Mouse (Mus musculus) right cerebral cortex, postnatal 36 days (tissue): ENCODE measurements around the gene Tmem170.
"Not testable (repeated sequence)": the region's sequence is repeated elsewhere in the genome, so short reads cannot be mapped to it uniquely, and the experiment has no call there.

Experiments used
- DNase-seq, 2 experiments: peaks; one replicate each; pipeline ENCODE4 v3.0.0; 2022; ENCODE audit warnings: low spot score in 2 of 2, mixed read lengths in 1 of 2

Gene Tmem170

DNA sequence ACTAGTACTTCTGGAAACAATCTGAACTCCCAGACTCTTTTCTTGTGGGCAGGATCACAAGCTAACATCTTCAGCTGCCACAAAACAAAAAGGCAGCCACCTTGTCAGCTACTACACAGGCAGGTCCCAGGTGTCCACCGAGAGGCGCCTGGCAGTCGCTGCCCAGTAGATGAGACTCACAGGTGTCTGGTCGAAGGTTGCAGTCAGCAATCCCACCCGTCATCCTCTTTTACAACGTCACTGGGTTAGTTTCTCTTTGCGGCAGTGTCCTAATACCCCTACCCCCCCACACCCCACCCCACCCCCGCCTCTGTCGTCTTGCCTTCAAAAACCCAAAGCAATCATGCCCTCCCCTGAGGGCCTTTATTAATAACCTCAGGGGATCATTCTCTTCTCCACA is 792 bp downstream of the Tmem170 start:
- no peak for DNase-seq

DNA sequence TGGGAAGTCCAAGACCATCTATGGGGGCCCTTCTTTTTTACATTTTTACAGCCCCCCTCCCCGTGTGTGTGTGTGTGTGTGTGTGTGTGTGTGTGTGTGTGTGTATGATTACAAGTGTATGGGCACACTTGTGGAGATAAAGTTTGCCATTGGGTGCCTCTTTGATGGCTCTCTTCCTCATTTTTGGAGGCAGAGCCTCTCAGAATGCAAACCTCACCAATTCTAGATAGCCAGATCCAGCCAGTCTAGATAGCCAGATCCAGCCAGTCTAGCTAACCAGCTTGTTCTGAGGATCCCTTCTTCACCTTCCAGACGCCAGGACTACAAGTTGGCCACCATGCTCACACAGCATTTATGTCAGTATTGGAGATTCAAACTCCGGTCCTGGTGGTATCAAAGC is 5.3 kb downstream of the Tmem170 start:
- no peak for DNase-seq

DNA sequence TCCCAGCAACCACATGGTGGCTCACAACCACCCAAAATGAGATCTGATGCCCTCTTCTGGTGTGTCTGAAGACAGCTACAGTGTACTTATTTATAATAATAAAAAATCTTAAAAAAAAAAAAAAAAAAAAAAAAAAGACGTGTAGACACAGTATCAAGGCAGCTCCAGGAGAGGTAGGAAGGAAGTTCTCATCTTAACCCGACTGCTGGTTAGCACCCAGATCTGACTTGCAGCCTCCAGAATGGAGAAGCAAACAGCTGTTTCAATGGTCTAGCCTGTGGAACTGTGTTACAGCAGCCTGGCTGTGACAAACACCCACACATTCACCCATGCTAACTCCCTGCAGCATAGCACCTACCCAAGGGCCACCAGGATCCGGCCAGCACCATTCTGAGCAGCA is 6.2 kb downstream of the Tmem170 start:
- no peak for DNase-seq

DNA sequence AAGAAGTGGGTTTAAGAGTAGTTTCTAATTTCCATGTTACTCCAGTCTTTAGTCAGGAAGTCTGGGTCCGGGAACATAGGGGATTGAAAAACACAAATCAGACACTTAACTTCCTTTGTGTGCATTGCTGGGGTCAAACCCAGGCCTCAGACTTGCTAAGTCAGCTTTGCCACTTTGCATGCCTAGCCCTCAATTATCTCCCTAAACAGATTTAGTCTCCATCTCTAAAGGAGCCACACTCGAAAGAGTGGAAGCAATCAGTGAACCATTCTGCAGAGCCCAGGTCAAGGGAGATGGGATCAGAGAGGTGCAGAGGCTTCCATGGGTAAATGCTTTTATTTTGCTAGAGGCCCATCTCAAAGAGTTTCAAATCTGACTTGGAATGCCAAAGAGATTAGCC is 7.9 kb downstream of the Tmem170 start:
- DNase-seq, result no peak

DNA sequence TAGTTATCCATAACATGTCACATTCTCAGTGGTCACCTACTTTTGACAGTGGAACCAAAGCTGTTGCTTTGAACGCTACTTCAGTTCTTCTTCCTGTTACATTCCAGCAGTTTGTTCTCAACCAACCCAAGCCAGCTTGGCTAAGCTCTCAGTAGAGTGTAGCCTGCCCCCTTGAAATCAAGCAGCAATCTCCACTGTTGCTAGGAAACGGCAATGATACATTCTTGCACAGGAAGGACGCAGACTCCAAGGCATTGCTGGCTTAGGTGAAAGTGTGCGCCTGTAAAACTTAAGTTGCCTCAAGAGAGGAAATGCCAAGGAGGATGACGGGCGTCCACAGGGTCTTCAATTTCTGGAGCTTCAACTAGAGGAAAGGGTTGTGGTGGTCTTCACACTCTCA is 10.7 kb downstream of the Tmem170 start:
- DNase-seq, result no peak

DNA sequence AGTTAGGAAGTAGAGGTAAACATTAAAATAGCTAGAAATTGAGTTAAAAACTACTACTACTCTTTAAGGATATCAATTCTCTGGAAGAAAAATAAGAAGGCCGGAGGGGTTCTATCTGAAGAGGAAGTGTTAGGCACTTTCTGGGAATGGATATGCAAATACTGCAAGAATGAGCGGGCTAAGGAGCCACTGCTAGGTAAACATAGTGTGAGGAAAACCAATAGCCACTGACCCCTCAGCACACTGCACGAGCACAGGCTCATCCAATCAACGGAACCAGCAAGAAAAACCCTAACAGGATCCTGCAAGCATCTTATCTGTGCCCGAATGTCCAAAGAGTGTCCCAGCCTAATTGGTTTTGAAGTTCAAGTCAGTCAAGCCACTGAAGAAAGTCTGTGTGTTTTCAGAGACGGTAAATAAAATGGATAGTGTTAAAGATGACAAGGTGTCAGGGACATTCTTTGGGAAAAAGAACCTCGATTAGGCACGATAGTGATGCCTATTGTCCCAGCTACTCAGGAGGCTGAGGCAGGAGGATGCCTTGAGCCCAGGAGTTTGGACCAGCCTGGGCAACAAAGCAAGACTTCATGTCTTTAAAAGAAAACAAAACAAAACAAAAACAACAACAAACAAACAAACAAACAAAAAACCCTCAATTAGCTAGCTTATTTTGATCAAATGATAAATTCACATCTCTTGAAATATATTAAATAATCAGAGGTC is 11.3 kb downstream of the Tmem170 start:
- DNase-seq, result no peak

DNA sequence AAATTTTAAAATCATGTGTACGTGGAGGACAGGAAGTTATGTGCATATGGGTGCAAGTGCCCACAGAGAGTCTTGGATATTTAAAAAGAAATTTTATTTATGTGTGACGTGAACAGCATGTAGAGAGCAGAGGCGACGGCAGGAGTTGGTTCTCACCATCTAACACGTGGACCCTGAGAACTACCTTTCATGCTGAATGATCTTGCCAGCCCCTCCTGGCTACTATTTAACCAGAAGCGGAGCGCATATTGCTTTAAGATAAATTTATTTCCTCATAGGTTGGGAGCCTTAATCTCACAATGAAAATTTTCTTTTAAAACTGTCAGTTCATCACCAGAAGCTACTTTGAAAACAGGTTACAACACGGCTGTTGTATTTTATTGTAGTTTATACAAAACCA is 11.9 kb downstream of the Tmem170 start:
- DNase-seq, result no peak

DNA sequence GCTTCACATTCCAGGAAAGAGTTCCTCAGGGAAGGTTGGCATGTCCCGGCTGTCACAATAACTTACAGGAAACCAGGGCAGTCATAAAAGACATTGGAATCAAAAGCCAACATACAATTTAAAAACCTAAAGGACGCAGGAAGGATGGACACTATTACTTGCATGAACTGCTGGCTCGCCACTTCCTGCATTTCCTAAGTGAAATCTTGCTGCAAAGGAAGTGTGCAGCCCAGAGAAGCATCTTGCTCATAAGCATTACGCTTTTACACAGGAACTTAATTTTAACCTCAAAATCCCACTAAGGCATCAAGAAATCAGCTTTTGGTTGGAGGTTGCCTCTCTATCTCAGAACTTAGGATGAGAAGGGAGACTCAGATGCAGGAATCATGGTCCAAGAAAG is 13.3 kb downstream of the Tmem170 start:
- DNase-seq, result no peak

DNA sequence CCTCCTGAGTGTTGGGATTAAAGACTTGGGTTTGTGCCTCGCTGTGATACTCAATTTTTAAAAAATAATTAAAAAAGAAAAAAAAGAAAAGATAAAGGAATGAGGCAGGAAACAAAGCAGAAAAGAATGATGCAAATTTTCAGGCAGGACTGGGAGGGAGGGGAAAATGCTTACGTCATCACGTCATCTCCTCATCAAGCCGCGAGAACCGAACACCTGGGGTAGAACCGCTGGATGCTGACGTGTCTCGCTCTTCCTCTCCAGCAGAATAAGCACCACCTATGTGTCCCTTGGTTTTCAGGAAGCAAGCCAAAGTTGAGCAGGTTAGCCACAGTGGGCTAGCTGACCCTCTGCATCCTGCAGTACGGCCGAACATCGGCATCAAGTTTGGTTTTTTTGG is 20.6 kb downstream of the Tmem170 start:
- DNase-seq, result no peak

DNA sequence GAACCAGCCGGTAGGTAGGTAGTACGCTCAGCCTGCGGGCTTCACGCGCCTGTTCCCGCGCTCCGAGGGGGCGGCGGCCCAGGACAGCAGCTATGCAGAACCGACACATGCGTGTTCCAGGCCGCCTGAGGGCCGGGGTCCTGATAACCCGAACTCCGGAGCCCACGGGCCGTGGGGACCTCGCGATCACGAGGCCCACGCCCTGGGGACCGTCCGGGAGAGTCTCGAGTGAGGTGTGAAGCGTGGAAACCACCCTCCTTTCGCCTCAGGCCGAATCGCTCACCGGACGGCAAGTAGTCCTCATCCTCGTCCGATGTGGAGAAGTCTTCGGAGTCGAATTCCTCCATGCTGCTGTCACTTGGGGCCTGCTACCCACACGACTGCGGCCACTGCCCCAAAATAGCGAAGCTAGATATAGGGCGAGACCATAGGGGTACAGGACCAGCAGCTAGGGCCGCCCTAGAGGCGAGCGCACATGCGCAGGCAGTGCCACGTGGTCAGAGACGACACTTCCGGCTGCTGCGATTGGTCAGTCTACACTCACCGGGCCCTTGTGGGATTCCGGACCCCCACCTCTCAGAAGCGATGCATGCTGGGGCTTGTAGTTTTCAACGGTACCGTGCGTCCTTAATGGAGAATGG is 22.6 kb downstream of the Tmem170 start, which contains the start of gene Cfdp1:
Gene Cfdp1 (minus strand): TSS at position 431 of the 641 bp plus-strand sequence.
- DNase-seq, result peak; percentile 97 to 98

DNA sequence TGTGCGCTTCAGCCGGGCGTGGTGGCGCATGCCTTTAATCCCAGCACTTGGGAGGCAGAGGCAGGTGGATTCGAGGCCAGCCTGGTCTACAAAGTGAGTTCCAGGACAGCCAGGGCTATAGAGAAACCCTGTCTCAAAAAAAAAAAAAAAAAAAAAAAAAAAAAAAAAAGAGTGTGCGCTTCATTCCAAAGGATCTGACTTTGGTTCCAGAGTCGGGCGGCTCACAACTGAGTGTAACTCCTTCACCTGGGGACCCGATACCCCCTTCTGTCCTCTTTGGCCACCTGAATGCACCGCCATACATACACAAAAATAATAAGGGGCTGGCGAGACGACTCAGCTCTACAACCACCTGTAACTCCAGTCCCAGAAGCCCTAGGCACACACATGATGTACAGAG is 23.3 kb downstream of the Tmem170 start:
- DNase-seq, result not testable (repeated sequence)

DNA sequence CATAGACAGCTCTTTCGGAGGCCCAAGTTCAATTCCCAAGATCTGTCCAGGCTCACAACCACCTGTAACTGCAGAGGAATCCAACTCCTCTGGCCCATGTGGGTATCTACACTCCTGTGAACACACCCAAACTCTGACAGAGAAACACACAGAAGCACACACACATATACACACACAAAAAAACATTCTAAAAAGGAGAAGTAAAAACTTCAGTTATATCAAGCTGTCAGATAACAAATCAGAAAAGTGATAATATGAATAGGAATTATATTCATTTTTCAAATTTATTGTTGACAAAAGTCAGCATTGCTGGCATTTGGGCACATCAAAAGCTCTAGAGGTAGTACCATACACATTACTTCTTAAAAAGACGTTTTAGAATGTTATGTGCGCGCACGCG is 29.8 kb downstream of the Tmem170 start:
- no peak for DNase-seq

DNA sequence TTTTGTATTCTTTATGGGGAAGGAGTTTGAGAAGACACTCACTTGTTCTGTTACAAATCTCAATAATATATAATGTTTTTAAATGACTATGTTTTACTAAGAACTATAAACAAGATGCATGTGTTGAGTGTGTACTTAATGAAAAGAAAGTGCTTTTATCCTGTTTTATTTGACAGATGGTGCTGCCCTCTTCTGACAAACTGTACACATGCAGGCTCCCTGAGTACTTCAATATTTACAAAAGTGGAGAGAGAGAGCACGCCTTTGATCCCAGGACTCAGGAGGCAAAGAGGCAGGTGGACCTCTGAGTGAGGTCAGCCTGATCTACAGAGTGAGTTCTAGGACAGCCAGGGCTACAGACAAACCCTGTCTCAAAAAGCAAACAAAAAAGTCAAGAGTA is 41.0 kb downstream of the Tmem170 start:
- no peak for DNase-seq

DNA sequence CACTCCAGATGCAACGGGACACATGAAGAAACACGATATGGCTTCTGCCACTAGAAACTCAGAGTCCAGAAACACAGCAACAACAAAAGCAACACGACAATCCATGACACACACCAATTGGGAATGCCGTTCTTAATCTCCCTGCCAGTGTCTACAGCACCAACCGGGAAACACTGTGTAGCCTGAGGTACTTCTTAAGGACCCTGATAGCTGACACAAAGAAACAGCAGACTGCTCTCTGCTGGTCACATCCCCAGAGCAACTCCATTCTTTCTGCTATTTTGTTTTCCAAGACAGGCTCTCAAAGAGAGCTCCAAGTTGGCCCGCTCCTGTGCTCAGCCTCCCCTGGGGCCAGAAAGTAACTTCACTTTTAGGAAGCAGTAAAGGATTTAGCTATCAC is 42.5 kb downstream of the Tmem170 start:
- no peak for DNase-seq

DNA sequence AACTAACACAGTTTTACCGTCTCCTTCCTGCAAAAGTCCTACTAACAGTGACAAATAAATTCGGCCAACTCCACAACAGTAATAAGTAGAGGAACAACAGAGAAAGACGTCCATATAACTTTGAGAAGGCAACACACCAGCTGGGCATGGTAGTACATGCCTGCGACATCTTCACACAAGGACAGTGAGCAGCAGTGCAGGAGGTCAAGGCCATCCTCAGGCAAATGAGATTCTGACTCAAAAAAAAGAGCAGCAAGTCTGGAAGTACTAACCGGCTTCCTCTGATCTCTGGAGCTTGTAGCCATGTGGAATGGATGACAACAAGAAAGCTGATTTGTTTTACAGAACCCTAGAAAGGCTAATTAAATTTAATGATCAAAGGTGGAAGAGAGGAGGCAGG is 43.6 kb downstream of the Tmem170 start:
- no peak for DNase-seq

DNA sequence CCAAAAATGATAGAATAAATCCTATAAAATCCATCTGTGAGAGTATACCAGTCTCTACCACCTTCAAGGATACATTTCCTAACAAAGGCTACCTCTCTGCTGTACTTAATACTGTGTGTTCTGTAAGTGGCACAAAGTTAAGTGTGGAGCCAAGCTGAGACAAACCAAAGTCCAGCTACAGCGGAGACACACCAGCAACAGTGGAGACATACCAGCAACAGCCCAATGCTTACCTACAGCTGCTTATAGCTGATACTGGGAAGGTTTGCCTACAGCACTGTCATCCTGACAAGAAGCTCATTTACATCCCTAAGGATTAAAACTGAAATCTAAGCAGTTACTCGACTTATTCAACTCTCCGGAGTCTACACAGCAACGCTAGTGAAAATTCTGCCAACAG is 44.6 kb downstream of the Tmem170 start:
- DNase-seq, result no peak

DNA sequence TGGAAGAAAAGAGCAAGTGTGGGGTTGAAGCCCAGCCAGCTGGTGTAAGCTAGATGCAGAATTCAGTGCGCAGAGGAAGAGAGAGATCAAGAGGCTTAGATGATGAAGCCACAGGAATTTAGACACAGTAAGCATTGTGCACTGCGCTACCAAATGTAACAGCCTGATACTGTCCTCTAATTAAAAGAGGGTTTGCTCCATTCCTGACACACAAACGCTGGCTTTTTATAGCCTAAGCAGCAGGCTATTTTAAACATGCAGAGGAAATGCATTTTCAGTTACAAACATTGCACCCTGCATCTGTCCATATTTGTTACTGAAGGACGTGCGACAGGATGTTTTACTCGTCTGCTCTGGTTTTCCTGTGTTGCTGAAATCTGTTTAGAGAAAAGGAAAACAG is 48.0 kb downstream of the Tmem170 start:
- no peak for DNase-seq

DNA sequence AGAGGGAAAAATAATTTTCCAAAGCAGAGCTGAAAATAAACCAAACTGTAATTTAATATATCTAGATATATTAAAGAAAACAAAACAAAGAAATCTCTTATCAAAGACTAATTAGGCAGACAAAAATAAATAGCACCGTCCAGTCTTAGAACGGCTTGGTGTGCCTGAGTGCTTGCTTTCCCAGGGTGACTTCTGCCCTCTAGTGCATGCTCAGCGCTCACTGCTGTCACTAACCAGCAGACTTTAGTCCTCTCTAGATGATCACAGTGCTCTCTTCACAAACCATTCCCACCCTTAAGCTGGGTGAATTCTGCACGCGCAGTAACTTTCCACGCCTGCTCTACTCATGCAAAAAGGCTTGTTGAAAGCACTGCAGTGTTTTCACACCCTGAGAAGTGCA is 51.3 kb downstream of the Tmem170 start:
- DNase-seq, result no peak

DNA sequence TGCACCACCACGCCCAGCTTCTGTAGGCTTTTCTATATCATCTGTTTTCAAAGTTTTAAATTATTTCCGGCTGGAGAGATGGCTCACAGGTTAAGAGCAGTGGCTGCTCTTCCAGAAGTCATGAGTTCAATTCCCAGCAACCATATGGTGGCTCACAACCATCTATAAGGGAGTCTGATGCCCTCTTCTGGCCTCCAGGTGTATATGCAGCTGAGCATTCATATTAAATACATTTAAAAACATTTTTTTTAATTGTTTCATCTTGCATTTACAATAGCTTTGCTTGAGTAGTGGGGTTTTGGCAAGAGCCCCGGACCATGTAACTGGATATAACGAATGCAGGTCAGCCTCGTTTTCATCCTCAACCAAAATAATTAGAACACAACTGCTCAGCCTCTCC is 52.2 kb downstream of the Tmem170 start:
- DNase-seq, result no peak

DNA sequence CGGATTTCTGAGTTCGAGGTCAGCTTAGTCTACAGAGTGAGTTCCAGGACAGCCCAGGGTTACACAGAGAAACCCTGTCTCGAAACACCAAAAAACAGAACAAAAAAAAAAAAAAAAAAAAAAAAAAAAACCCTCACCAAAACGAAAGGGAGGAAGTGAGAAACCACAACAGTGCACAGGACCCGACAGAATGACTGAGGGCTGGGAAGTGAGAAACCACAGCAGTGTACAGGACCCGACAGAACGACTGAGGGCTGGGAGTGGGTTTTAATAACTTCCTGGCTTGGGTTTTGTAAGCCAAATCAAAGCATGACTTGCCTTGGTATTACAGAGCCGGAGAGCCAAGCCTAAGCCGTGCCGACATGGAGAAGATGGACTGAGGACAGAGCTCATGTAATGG is 55.4 kb downstream of the Tmem170 start:
- DNase-seq, result no peak

DNA sequence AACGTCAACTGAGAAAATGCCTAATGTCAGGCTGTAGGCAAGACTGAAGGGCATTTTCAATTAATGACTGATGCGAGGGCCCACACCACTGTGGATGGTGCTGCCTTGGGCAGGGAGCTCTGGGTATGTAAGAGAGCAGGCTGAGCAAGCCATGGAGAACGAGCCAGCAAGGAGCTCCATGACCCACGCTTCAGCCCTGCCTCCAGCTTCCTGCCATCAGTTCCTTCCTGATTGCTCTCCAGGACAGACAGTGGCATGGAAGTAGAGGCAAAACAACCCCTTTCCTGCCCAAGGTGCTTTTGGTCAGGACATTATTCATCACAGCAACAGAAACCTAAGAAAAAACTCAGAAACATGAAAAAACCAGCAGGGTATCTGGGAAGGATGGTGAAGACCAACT is 55.9 kb downstream of the Tmem170 start:
- DNase-seq, result no peak

DNA sequence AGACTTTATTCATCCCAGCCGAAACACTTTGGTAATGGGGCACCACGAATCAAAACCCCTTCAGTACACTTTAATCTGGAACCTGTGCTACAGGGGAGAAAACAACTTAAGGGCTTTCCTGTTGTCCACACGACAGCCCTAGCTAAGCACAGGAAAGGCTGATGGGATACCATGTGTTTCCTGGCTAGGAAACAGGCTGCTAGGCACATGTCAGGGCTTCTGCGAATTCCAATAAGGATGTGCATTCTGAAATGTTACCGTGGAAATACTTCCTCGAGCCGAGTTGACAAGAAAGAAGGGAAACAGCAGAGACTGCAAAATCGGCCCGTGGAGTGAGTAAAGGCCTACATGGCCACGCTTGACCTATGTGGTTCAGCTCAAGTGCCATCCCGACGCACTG is 56.5 kb downstream of the Tmem170 start:
- DNase-seq, result no peak

DNA sequence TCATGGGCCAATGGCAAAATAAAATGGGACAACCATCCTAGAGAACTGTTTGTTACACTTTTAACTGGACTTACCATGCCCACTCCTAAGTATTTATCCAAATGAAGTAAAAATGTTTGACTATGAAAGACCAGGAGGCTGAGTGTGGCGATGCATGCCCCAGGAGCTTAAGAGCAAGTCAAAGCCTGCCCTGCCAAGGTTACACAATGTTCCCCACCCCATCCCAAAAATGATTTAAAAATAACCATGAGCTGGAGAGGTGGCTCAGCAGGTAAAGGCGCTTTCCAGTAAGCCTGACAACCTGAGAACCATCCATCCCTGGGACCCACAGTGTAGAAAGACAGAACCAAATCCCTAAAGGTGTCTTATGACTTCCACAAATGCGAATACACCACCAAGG is 58.0 kb downstream of the Tmem170 start:
- no peak for DNase-seq

DNA sequence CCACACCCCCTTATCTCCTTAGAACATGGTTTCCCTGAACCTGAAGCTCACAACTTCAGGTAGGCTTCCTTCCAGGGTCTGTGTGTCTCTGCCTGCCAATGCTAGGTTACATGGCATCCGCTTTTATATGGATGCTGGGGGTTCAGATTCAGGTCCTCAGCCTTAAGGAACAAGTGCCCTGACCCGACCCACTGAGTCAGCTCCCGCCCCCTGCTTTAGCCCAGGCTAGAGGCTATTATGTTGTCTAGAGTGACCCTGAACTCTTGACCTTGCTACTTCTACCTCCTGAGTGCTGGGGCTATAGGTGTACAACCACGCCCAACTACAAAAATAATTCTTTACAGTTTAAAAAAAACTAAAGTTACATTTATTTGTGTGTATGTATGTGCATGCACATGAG is 61.5 kb downstream of the Tmem170 start:
- no peak for DNase-seq
